Mouse (Mus musculus) hindbrain, embryonic 10.5 days (tissue): Measurements from ENCODE around the gene Arid2. TPM values are rescaled to one million over a fixed set of nuclear protein-coding genes. Genes with fewer than 3 reads are reported as not detected.

Experiments used
- polyA plus RNA-seq: library from polyadenylated mRNA; unstranded; fragments of >200 nt; fragmentation: Nextera tagmentation; extraction: Ambion mirVana; gene quantifications from 2 replicates; pipeline ENCODE4 v1.2.1, GENCODE M21; 2016

The Arid2 gene
- polyA plus RNA-seq, 1 experiment from 2014 or later = 25.6 TPM

Other genes starting within 250 kb of the Arid2 start
- gene Scaf11, start 173.3 kb downstream of the Arid2 start, polyA plus RNA-seq = 66.3 and 94.9 TPM in 2 replicates